Mouse (Mus musculus) liver, embryonic 15.5 days (tissue): Measurements from ENCODE around the gene Gpr18. TPM values are rescaled to one million over a fixed set of nuclear protein-coding genes. Genes with fewer than 3 reads are reported as not detected.
A peak's percentile ranks its signal among the peaks of the same experiment; 100 is the strongest.

Source experiments
- ATAC-seq: fragments of 200-750 bp; cut with Nextera tagmentation; 2 replicates; pipeline ENCODE4 v1.8.0; 2017; ENCODE audit warnings: moderate number of reproducible peaks, mild to moderate bottlenecking, moderate library complexity; ENCODE audit not compliant: insufficient read depth
- H3K27ac ChIP-seq: fragments of 300-500 bp; sonication (generic); replicated peaks from 2 replicates; pipeline ENCODE4 v1.5.1; 2015; ENCODE audit warnings: mild to moderate bottlenecking, inconsistent platforms
- H3K27me3 ChIP-seq: fragments of 300-500 bp; sonication (generic); 2 replicates; pipeline ENCODE4 v1.6.1; 2015; ENCODE audit warnings: mild to moderate bottlenecking, inconsistent platforms
- H3K36me3 ChIP-seq: fragments of 300-500 bp; sonication (generic); replicated peaks from 2 replicates; pipeline ENCODE4 v1.6.1; 2015; ENCODE audit warnings: moderate library complexity, mild to moderate bottlenecking, inconsistent platforms
- H3K4me1 ChIP-seq: fragments of 300-500 bp; sonication (generic); replicated peaks from 2 replicates; pipeline ENCODE4 v1.6.1; 2015; ENCODE audit warnings: inconsistent platforms
- H3K4me2 ChIP-seq: fragments of 300-500 bp; sonication (generic); 2 replicates; pipeline ENCODE4 v1.6.1; 2015; ENCODE audit warnings: moderate library complexity, mild to moderate bottlenecking, inconsistent platforms
- H3K4me3 ChIP-seq: fragments of 300-500 bp; sonication (generic); replicated peaks from 2 replicates; pipeline ENCODE4 v1.5.1; 2015; ENCODE audit warnings: mild to moderate bottlenecking, inconsistent platforms
- H3K9ac ChIP-seq: fragments of 300-500 bp; sonication (generic); 2 replicates; pipeline ENCODE4 v1.6.1; 2015; ENCODE audit warnings: moderate library complexity, mild to moderate bottlenecking, inconsistent platforms
- H3K9me3 ChIP-seq: fragments of 300-500 bp; sonication (generic); replicated peaks from 2 replicates; pipeline ENCODE4 v1.6.1; 2016; ENCODE audit warnings: inconsistent platforms
- WGBS: fragments of 180-500 bp; shearing (Covaris S2); methylation state at CpG from one replicate; pipeline ENCODE4 v1.1.7; 2015; ENCODE audit warnings: mixed read lengths; ENCODE audit not compliant: insufficient replicate concordance; 5-methylcytosine and 5-hydroxymethylcytosine counted together
- polyA plus RNA-seq: library from polyadenylated mRNA; unstranded; fragments of >200 nt; fragmentation: Nextera tagmentation; extraction: Ambion mirVana; gene quantifications from 2 replicates; pipeline ENCODE4 v1.2.1, GENCODE M21; 2015

Gene Gpr18
- polyA plus RNA-seq, 1 experiment from 2014 or later, result 0.13 TPM

- WGBS, result 69% methylated on average over 4 of the region's 4 CpGs
- no peak for ATAC-seq
Measured at GRCm38 (mm10) chr14:121922016-121922415, 6.4 kb upstream of the Gpr18 start.

GRCm38 (mm10) chr14:121920511-121921124 lies 5.0 kb upstream of the Gpr18 start:
- 78% methylated on average over 12 of the region's 12 CpGs for WGBS
- no peaks in the 10 kb centered on the region for H3K9me3 ChIP-seq

More at GRCm38 (mm10) chr14:121922016-121922415, 6.4 kb upstream of the Gpr18 start:
- H3K9me3 ChIP-seq, result no peaks in the 10 kb centered on the region
- no peak overlapping the region for H3K4me2 ChIP-seq
- no peaks in the 10 kb centered on the region for H3K27me3 ChIP-seq
- 0 out of 2 replicates have a peak, but pooled peaks cover 4% of the 10 kb centered on the region for H3K36me3 ChIP-seq
- H3K27ac ChIP-seq, result no peak overlapping the region
- H3K9ac ChIP-seq, result no peak overlapping the region
- peaks cover 5% of the 10 kb centered on the region; the same call in 1 of the 2 replicates for H3K4me1 ChIP-seq
- H3K4me3 ChIP-seq, result no peak overlapping the region

GRCm38 (mm10) chr14:121919752-121920151 lies 4.2 kb upstream of the Gpr18 start:
- ATAC-seq, result no peak
- Histone ChIP-seq H3K27me3 (no peaks in the 10 kb centered on the region), H3K9ac (no peak overlapping the region), H3K9me3 (no peaks in the 10 kb centered on the region), H3K36me3 (0 out of 2 replicates have a peak, but pooled peaks cover 7% of the 10 kb centered on the region), H3K27ac (no peak overlapping the region), H3K4me2 (no peak overlapping the region), H3K4me1 (peaks cover 5% of the 10 kb centered on the region; the same call in 1 of the 2 replicates), H3K4me3 (no peak overlapping the region)
- 20% methylated on average over 3 of the region's 3 CpGs for WGBS

More at GRCm38 (mm10) chr14:121920511-121921124, 5.0 kb upstream of the Gpr18 start:
- no peak overlapping the region for H3K4me2 ChIP-seq
- no peak overlapping the region for H3K27ac ChIP-seq
- H3K36me3 ChIP-seq, result 0 out of 2 replicates have a peak, but pooled peaks cover 7% of the 10 kb centered on the region
- no peak overlapping the region for H3K9ac ChIP-seq
- no peak for ATAC-seq
- no peaks in the 10 kb centered on the region for H3K27me3 ChIP-seq
- no peak overlapping the region for H3K4me3 ChIP-seq
- H3K4me1 ChIP-seq, result peaks cover 5% of the 10 kb centered on the region; the same call in 1 of the 2 replicates

- peak; percentile 69 for ATAC-seq
- Histone ChIP-seq H3K4me2 (no peak overlapping the region), H3K4me1 (peaks cover 5% of the 10 kb centered on the region; the same call in 1 of the 2 replicates), H3K36me3 (0 out of 2 replicates have a peak, but pooled peaks cover 7% of the 10 kb centered on the region), H3K9ac (no peak overlapping the region), H3K27ac (no peak overlapping the region), H3K9me3 (no peaks in the 10 kb centered on the region), H3K4me3 (no peak overlapping the region), H3K27me3 (no peaks in the 10 kb centered on the region)
- 60% methylated on average over 3 of the region's 3 CpGs for WGBS
Measured at GRCm38 (mm10) chr14:121918266-121918665, 2.7 kb upstream of the Gpr18 start.

GRCm38 (mm10) chr14:121916311-121917094 lies 922 bp upstream of the Gpr18 start:
- Histone ChIP-seq H3K27me3 (no peaks in the 10 kb centered on the region), H3K27ac (0 out of 2 replicates have a peak overlapping the region, but pooled peaks have one; percentile 0), H3K4me3 (no peak overlapping the region), H3K36me3 (peaks cover 12% of the 10 kb centered on the region; the same call in 1 of the 2 replicates), H3K4me2 (no peak overlapping the region), H3K4me1 (peaks cover 5% of the 10 kb centered on the region; the same call in 1 of the 2 replicates), H3K9ac (no peak overlapping the region), H3K9me3 (no peaks in the 10 kb centered on the region)
- ATAC-seq, result no peak
- 61% methylated on average over 6 of the region's 6 CpGs for WGBS

GRCm38 (mm10) chr14:121915143-121915542 lies 438 bp downstream of the Gpr18 start:
- no peak for ATAC-seq
- WGBS, result 70% methylated on average over 5 of the region's 5 CpGs
- H3K4me1 ChIP-seq, result no peaks in the 10 kb centered on the region
- no peak overlapping the region for H3K27ac ChIP-seq
- H3K4me2 ChIP-seq, result no peak overlapping the region
- H3K9ac ChIP-seq, result no peak overlapping the region
- no peaks in the 10 kb centered on the region for H3K27me3 ChIP-seq
- no peak overlapping the region for H3K4me3 ChIP-seq
- H3K36me3 ChIP-seq, result peaks cover 13% of the 10 kb centered on the region; the same call in 1 of the 2 replicates
- no peaks in the 10 kb centered on the region for H3K9me3 ChIP-seq

- no peak overlapping the region for H3K9ac ChIP-seq
- H3K27me3 ChIP-seq, result no peaks in the 10 kb centered on the region
- no peak for ATAC-seq
- 82% methylated on average over 7 of the region's 7 CpGs for WGBS
- no peaks in the 10 kb centered on the region for H3K9me3 ChIP-seq
- no peak overlapping the region for H3K4me3 ChIP-seq
- no peaks in the 10 kb centered on the region for H3K4me1 ChIP-seq
- H3K27ac ChIP-seq, result no peak overlapping the region
- no peak overlapping the region for H3K4me2 ChIP-seq
- peaks cover 30% of the 10 kb centered on the region for H3K36me3 ChIP-seq
Measured at GRCm38 (mm10) chr14:121912501-121912900, 3.1 kb downstream of the Gpr18 start.

GRCm38 (mm10) chr14:121909868-121910267 lies 5.7 kb downstream of the Gpr18 start:
- no peak overlapping the region for H3K4me2 ChIP-seq
- H3K4me1 ChIP-seq, result peaks cover 23% of the 10 kb centered on the region
- H3K9me3 ChIP-seq, result no peaks in the 10 kb centered on the region
- no peak for ATAC-seq
- peaks cover 24% of the 10 kb centered on the region for H3K36me3 ChIP-seq
- no peak overlapping the region for H3K9ac ChIP-seq
- no peaks in the 10 kb centered on the region for H3K27me3 ChIP-seq
- 76% methylated on average over 6 of the region's 6 CpGs for WGBS
- no peak overlapping the region for H3K4me3 ChIP-seq
- H3K27ac ChIP-seq, result no peak overlapping the region

- H3K4me1 ChIP-seq, result peaks cover 36% of the 10 kb centered on the region
- H3K36me3 ChIP-seq, result peaks cover 24% of the 10 kb centered on the region
- no peak overlapping the region for H3K9ac ChIP-seq
- no peaks in the 10 kb centered on the region for H3K9me3 ChIP-seq
- WGBS, result 45% methylated on average over 11 of the region's 11 CpGs
- peak overlapping the region; percentile 62; the same call in 1 of the 2 replicates for H3K27ac ChIP-seq
- H3K4me3 ChIP-seq, result no peak overlapping the region
- H3K27me3 ChIP-seq, result no peaks in the 10 kb centered on the region
- peak; percentile 29; the same call in 1 of the 2 replicates for ATAC-seq
- no peak overlapping the region for H3K4me2 ChIP-seq
Measured at GRCm38 (mm10) chr14:121906992-121907681, 8.4 kb downstream of the Gpr18 start.

GRCm38 (mm10) chr14:121906341-121906991 lies 9.1 kb downstream of the Gpr18 start:
- Histone ChIP-seq H3K9me3 (no peaks in the 10 kb centered on the region), H3K4me3 (no peak overlapping the region), H3K27ac (peak overlapping the region; percentile 62), H3K4me2 (peak overlapping the region; percentile 13; the same call in 1 of the 2 replicates), H3K9ac (no peak overlapping the region), H3K4me1 (peaks cover 36% of the 10 kb centered on the region), H3K27me3 (no peaks in the 10 kb centered on the region), H3K36me3 (peaks cover 18% of the 10 kb centered on the region)
- WGBS, result 25% methylated on average over 8 of the region's 8 CpGs
- no peak for ATAC-seq
